Mouse (Mus musculus): Measurements from ENCODE around the gene Myo1e. TPM values are rescaled to one million over a fixed set of nuclear protein-coding genes. Genes with fewer than 3 reads are reported as not detected.

The Myo1e gene
- polyA plus RNA-seq, 1 experiment from 2014 or later: 15.7 TPM

- no peak overlapping the region for H3K4me2 ChIP-seq (replicated peaks; ENCODE audit: low read depth)
- ATAC-seq (ENCODE audit: low FRiP score, low TSS enrichment) (no peak), DNase-seq (ENCODE audit: low spot score) (no peak)
- TF ChIP-seq CTCF (IDR thresholded peaks at IDR 0.05; ENCODE audit: low read depth): no peak
- no peak for TF ChIP-seq EP300 (optimal IDR thresholded peaks at IDR 0.05)
- no peaks in the 10 kb centered on the region for H3K4me1 ChIP-seq (replicated peaks; ENCODE audit: control insufficient read depth, insufficient read depth)
- H3K4me3 ChIP-seq (ENCODE audit: low read depth, low read length): no peak overlapping the region
- no peak overlapping the region for H3K9ac ChIP-seq (ENCODE audit: low read length)
- peaks cover 11% of the 10 kb centered on the region; the same call in 1 of the 2 replicates for H3K36me3 ChIP-seq (ENCODE audit: control insufficient read depth, insufficient read depth, low read length)
- 81% methylated on average over 10 of the region's 10 CpGs for WGBS
- no peak overlapping the region for H3K27ac ChIP-seq (replicated peaks)
- H3K9me3 ChIP-seq (ENCODE audit: control insufficient read depth, low read length): no peaks in the 10 kb centered on the region
- no peaks in the 10 kb centered on the region for H3K27me3 ChIP-seq (ENCODE audit: control insufficient read depth, insufficient read depth, low read length)
These were observed 176.6 kb downstream of the Myo1e start for GRCm38 (mm10) chr9:70383750-70384149.

GRCm38 (mm10) chr9:70384494-70384893, 177.3 kb downstream of the Myo1e start:
- H3K4me2 ChIP-seq (replicated peaks; ENCODE audit: low read depth): no peak overlapping the region
- no peaks in the 10 kb centered on the region for H3K9me3 ChIP-seq (ENCODE audit: control insufficient read depth, low read length)
- no peak overlapping the region for H3K4me3 ChIP-seq (ENCODE audit: low read depth, low read length)
- no peaks in the 10 kb centered on the region for H3K4me1 ChIP-seq (replicated peaks; ENCODE audit: control insufficient read depth, insufficient read depth)
- TF ChIP-seq CTCF (IDR thresholded peaks at IDR 0.05; ENCODE audit: low read depth) (no peak), EP300 (optimal IDR thresholded peaks at IDR 0.05) (no peak)
- no peak overlapping the region for H3K27ac ChIP-seq (replicated peaks)
- whole genome bisulfite sequencing: 91% methylated on average over 4 of the region's 4 CpGs
- no peaks in the 10 kb centered on the region for H3K27me3 ChIP-seq (ENCODE audit: control insufficient read depth, insufficient read depth, low read length)
- peaks cover 10% of the 10 kb centered on the region; the same call in 1 of the 2 replicates for H3K36me3 ChIP-seq (ENCODE audit: control insufficient read depth, insufficient read depth, low read length)
- no peak for DNase-seq (ENCODE audit: low spot score)
- H3K9ac ChIP-seq (ENCODE audit: low read length): no peak overlapping the region
- no peak for ATAC-seq (ENCODE audit: low FRiP score, low TSS enrichment)

DNA sequence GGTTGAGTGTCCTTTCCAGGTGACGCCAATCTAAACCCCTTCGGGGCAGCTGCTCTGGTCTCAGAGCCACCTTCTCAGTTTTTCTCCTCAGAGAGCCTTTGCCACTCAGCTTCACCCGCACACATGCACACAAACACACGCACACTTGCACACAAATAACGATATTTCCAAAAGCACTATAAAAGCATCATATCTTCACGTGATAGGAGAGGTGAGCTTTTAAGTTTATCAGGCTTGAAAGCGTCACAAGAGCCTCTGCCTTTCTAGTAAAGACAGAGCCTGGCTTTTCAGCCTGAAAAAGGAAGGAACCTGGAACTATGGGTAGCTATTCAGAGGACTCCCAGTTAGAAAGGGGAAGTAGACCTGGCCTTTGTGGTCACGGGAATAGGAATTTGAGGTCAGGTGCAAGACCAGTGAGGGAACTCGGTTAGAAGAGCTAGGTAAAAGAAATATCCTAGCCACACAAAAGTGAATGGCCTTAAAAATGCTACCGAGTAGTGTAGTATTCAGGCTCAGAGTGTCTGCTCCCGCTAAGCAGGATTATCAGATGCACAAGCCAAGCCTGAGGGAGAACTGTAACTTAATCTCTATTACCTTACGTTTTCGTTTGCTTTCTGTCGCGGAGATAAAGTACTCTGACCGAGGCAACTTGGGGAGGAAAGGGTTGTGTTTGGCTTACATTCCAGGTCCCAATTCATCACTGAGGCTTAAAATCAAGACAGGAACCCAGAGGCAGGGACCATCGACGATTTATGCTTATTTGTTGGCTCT, 178.0 kb downstream of the Myo1e start:
- Histone ChIP-seq H3K36me3 (ENCODE audit: control insufficient read depth, insufficient read depth, low read length) (peaks cover 14% of the 10 kb centered on the region; the same call in 1 of the 2 replicates), H3K27ac (replicated peaks) (no peak overlapping the region), H3K4me1 (replicated peaks; ENCODE audit: control insufficient read depth, insufficient read depth) (no peaks in the 10 kb centered on the region), H3K4me3 (ENCODE audit: low read depth, low read length) (no peak overlapping the region), H3K27me3 (ENCODE audit: control insufficient read depth, insufficient read depth, low read length) (no peaks in the 10 kb centered on the region), H3K9ac (ENCODE audit: low read length) (no peak overlapping the region), H3K4me2 (replicated peaks; ENCODE audit: low read depth) (no peak overlapping the region), H3K9me3 (ENCODE audit: control insufficient read depth, low read length) (no peaks in the 10 kb centered on the region)
- ATAC-seq (ENCODE audit: low FRiP score, low TSS enrichment) (no peak), DNase-seq (ENCODE audit: low spot score) (no peak)
- WGBS: 56% methylated on average over 18 of the region's 18 CpGs
- TF ChIP-seq CTCF (IDR thresholded peaks at IDR 0.05; ENCODE audit: low read depth) (no peak), EP300 (optimal IDR thresholded peaks at IDR 0.05) (no peak)

- ATAC-seq (ENCODE audit: low FRiP score, low TSS enrichment): no peak
- DNase-seq (ENCODE audit: low spot score): no peak
- H3K27me3 ChIP-seq (ENCODE audit: control insufficient read depth, insufficient read depth, low read length): no peaks in the 10 kb centered on the region
- no peak overlapping the region for H3K9ac ChIP-seq (ENCODE audit: low read length)
- 65% methylated on average over 4 of the region's 4 CpGs for WGBS
- H3K4me2 ChIP-seq (replicated peaks; ENCODE audit: low read depth): no peak overlapping the region
- no peak overlapping the region for H3K4me3 ChIP-seq (ENCODE audit: low read depth, low read length)
- no peak overlapping the region for H3K27ac ChIP-seq (replicated peaks)
- no peaks in the 10 kb centered on the region for H3K4me1 ChIP-seq (replicated peaks; ENCODE audit: control insufficient read depth, insufficient read depth)
- no peak for TF ChIP-seq CTCF (IDR thresholded peaks at IDR 0.05; ENCODE audit: low read depth)
- H3K36me3 ChIP-seq (ENCODE audit: control insufficient read depth, insufficient read depth, low read length): peaks cover 9% of the 10 kb centered on the region; the same call in 1 of the 2 replicates
- H3K9me3 ChIP-seq (ENCODE audit: control insufficient read depth, low read length): no peaks in the 10 kb centered on the region
These were observed 180.4 kb downstream of the Myo1e start for GRCm38 (mm10) chr9:70387410-70388119.

GRCm38 (mm10) chr9:70389548-70389947, 182.4 kb downstream of the Myo1e start:
- DNase-seq (ENCODE audit: low spot score) (no peak), ATAC-seq (ENCODE audit: low FRiP score, low TSS enrichment) (no peak)
- Histone ChIP-seq H3K36me3 (ENCODE audit: control insufficient read depth, insufficient read depth, low read length) (peaks cover 10% of the 10 kb centered on the region; the same call in 1 of the 2 replicates), H3K27ac (replicated peaks) (no peak overlapping the region; the same call in 1 of the 2 replicates), H3K27me3 (ENCODE audit: control insufficient read depth, insufficient read depth, low read length) (no peaks in the 10 kb centered on the region), H3K4me3 (ENCODE audit: low read depth, low read length) (no peak overlapping the region), H3K4me1 (replicated peaks; ENCODE audit: control insufficient read depth, insufficient read depth) (no peaks in the 10 kb centered on the region), H3K9ac (ENCODE audit: low read length) (no peak overlapping the region), H3K4me2 (replicated peaks; ENCODE audit: low read depth) (no peak overlapping the region), H3K9me3 (ENCODE audit: control insufficient read depth, low read length) (no peaks in the 10 kb centered on the region)
- WGBS: 65% methylated on average over 3 of the region's 3 CpGs
- TF ChIP-seq EP300 (optimal IDR thresholded peaks at IDR 0.05) (no peak), CTCF (IDR thresholded peaks at IDR 0.05; ENCODE audit: low read depth) (no peak)

- WGBS: 89% methylated on average over 5 of the region's 5 CpGs
- no peaks in the 10 kb centered on the region for H3K27me3 ChIP-seq (ENCODE audit: control insufficient read depth, insufficient read depth, low read length)
- H3K4me2 ChIP-seq (replicated peaks; ENCODE audit: low read depth): no peak overlapping the region
- TF ChIP-seq EP300 (optimal IDR thresholded peaks at IDR 0.05) (no peak), CTCF (IDR thresholded peaks at IDR 0.05; ENCODE audit: low read depth) (no peak)
- no peak overlapping the region for H3K4me3 ChIP-seq (ENCODE audit: low read depth, low read length)
- H3K9ac ChIP-seq (ENCODE audit: low read length): no peak overlapping the region
- H3K4me1 ChIP-seq (replicated peaks; ENCODE audit: control insufficient read depth, insufficient read depth): no peaks in the 10 kb centered on the region
- ATAC-seq (ENCODE audit: low FRiP score, low TSS enrichment) (no peak), DNase-seq (ENCODE audit: low spot score) (no peak)
- H3K36me3 ChIP-seq (ENCODE audit: control insufficient read depth, insufficient read depth, low read length): peaks cover 10% of the 10 kb centered on the region; the same call in 1 of the 2 replicates
- no peak overlapping the region for H3K27ac ChIP-seq (replicated peaks)
- H3K9me3 ChIP-seq (ENCODE audit: control insufficient read depth, low read length): no peaks in the 10 kb centered on the region
These were observed 183.9 kb downstream of the Myo1e start for GRCm38 (mm10) chr9:70391042-70391441.

Data from stomach, postnatal 0 days (tissue).